Mouse (Mus musculus) midbrain, embryonic 16.5 days (tissue): ENCODE results near the gene Tab1. TPM values are rescaled to one million over a fixed set of nuclear protein-coding genes. Genes with fewer than 3 reads are reported as not detected.

Experiments
- ATAC-seq: fragments of 200-750 bp; cut with Nextera tagmentation; 2 replicates; pipeline ENCODE4 v1.8.0; 2017; ENCODE audit warnings: moderate TSS enrichment
- H3K27ac ChIP-seq: fragments of 300-500 bp; sonication (generic); 2 replicates; pipeline ENCODE4 v1.5.1; 2014; ENCODE audit warnings: mild to moderate bottlenecking, low read length, mixed read lengths
- H3K27me3 ChIP-seq: fragments of 300-500 bp; sonication (generic); 2 replicates; pipeline ENCODE4 v1.6.1; 2014; ENCODE audit warnings: low read depth, low read length, mixed read lengths; ENCODE audit not compliant: control insufficient read depth, insufficient read depth
- H3K36me3 ChIP-seq: fragments of 300-500 bp; sonication (generic); 2 replicates; pipeline ENCODE4 v1.6.1; 2014; ENCODE audit warnings: mild to moderate bottlenecking, low read length, moderate library complexity, mixed read lengths; ENCODE audit not compliant: control insufficient read depth, insufficient read depth
- H3K4me1 ChIP-seq: fragments of 300-500 bp; sonication (generic); 2 replicates; pipeline ENCODE4 v1.6.1; 2014; ENCODE audit warnings: mild to moderate bottlenecking, low read length, mixed read lengths; ENCODE audit not compliant: control insufficient read depth, insufficient read depth
- H3K4me2 ChIP-seq: fragments of 300-500 bp; sonication (generic); 2 replicates; pipeline ENCODE4 v1.6.1; 2014; ENCODE audit warnings: mild to moderate bottlenecking, low read length, mixed read lengths
- H3K4me3 ChIP-seq: fragments of 300-500 bp; sonication (generic); 2 replicates; pipeline ENCODE4 v1.5.1; 2014; ENCODE audit warnings: low read depth, mild to moderate bottlenecking, low read length, moderate library complexity, mixed read lengths
- H3K9ac ChIP-seq: fragments of 300-500 bp; sonication (generic); 2 replicates; pipeline ENCODE4 v1.6.1; 2014; ENCODE audit warnings: low read depth, low read length, mixed read lengths
- H3K9me3 ChIP-seq: fragments of 300-500 bp; sonication (generic); replicated peaks from 2 replicates; pipeline ENCODE4 v1.6.1; 2014; ENCODE audit warnings: mild to moderate bottlenecking, low read length, mixed read lengths; ENCODE audit not compliant: control insufficient read depth, poor library complexity, severe bottlenecking
- WGBS: fragments of 180-500 bp; shearing (Covaris S2); extraction: QIAGEN DNeasy Blood & Tissue Kit; methylation state at CpG from one replicate; pipeline ENCODE4 v1.1.7; 2014; 5-methylcytosine and 5-hydroxymethylcytosine counted together
- polyA plus RNA-seq: library from polyadenylated mRNA; unstranded; fragments of >200 nt; fragmentation: Nextera tagmentation; extraction: Ambion mirVana; gene quantifications from 2 replicates; pipeline ENCODE4 v1.2.1, GENCODE M21; 2015

The Tab1 gene
- 35.9 and 38.3 TPM in 2 replicates for polyA plus RNA-seq

DNA sequence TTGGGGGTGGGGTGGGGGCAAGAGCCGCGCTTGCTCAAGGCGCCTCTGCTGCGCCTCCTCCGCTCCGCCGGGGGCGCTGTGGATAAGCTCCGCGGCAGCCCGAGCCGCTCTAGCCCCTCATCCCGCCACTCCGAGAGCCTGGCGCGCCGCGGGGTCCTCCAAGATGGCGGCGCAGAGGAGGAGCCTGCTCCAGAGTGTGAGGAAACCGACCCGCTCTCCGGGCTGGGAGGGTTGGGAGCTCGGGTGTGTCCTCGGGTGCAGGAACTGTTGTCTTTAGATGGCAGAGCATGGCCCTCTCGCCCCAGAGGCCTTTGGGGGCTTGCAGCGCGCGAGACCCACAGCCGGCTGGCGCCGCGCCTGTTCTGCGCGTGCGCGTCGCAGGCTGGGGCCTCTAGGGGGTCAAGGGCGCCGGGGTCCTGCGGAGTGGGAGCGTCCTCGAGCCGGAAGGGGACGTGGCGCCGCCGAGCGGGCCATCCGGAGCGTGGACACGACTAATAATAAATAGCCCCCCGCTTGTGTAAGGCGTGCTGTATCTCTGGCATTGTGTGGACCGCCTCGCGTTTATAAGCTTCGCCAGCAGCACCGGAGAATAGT, at the start of gene Tab1:
Gene Tab1, plus strand, starts transcription at position 135 of the 594 bp plus-strand sequence.
- H3K27me3 ChIP-seq = no peaks in the 10 kb centered on the region
- H3K4me1 ChIP-seq = peaks cover 18% of the 10 kb centered on the region
- no peaks in the 10 kb centered on the region for H3K9me3 ChIP-seq
- WGBS = under 1% methylated on average over 49 of the region's 59 CpGs
- H3K4me2 ChIP-seq = peak within 1 kb of the TSS; percentile 95
- ATAC-seq = peak; percentile 96
- H3K36me3 ChIP-seq = no peaks in the 10 kb centered on the region
- peak within 1 kb of the TSS; percentile 97 for H3K27ac ChIP-seq
- H3K4me3 ChIP-seq = peak within 1 kb of the TSS; percentile 53
- H3K9ac ChIP-seq = peak within 1 kb of the TSS; percentile 82

- Histone ChIP-seq H3K9me3 (no peaks in the 10 kb centered on the region), H3K4me3 (peak overlapping the region; percentile 70), H3K27me3 (no peaks in the 10 kb centered on the region; the same call in 1 of the 2 replicates), H3K36me3 (peaks cover 19% of the 10 kb centered on the region), H3K4me2 (peak overlapping the region; percentile 78), H3K4me1 (peaks cover 21% of the 10 kb centered on the region), H3K9ac (peak overlapping the region; percentile 84), H3K27ac (peak overlapping the region; percentile 93)
- ATAC-seq = peak; percentile 95
- under 1% methylated on average over 30 of the region's 30 CpGs for WGBS
These were observed 49.6 kb upstream of the Tab1 start for GRCm38 (mm10) chr15:80083276-80083731.

- Histone ChIP-seq H3K4me2 (peak overlapping the region; percentile 78), H3K4me1 (peaks cover 21% of the 10 kb centered on the region), H3K27ac (peak overlapping the region; percentile 93), H3K9ac (peak overlapping the region; percentile 70), H3K27me3 (no peaks in the 10 kb centered on the region; the same call in 1 of the 2 replicates), H3K36me3 (peaks cover 17% of the 10 kb centered on the region), H3K4me3 (peak overlapping the region; percentile 70), H3K9me3 (no peaks in the 10 kb centered on the region)
- 1% methylated on average over 12 of the region's 12 CpGs for WGBS
- ATAC-seq = no peak; the same call in 1 of the 2 replicates
These were observed 49.2 kb upstream of the Tab1 start for GRCm38 (mm10) chr15:80083740-80084139.

- WGBS = 87% methylated on average over 9 of the region's 9 CpGs
- Histone ChIP-seq H3K4me2 (no peak overlapping the region), H3K27me3 (no peaks in the 10 kb centered on the region; the same call in 1 of the 2 replicates), H3K9ac (no peak overlapping the region), H3K4me1 (peaks cover 8% of the 10 kb centered on the region), H3K9me3 (no peaks in the 10 kb centered on the region), H3K4me3 (no peak overlapping the region), H3K27ac (no peak overlapping the region), H3K36me3 (no peaks in the 10 kb centered on the region)
- ATAC-seq = no peak
These were observed 45.4 kb upstream of the Tab1 start for GRCm38 (mm10) chr15:80087406-80088012.

- H3K9me3 ChIP-seq = no peaks in the 10 kb centered on the region
- no peaks in the 10 kb centered on the region for H3K36me3 ChIP-seq
- peaks cover 14% of the 10 kb centered on the region for H3K4me1 ChIP-seq
- 36% methylated on average over 4 of the region's 4 CpGs for WGBS
- H3K27ac ChIP-seq = no peak overlapping the region
- no peak overlapping the region for H3K4me2 ChIP-seq
- no peak overlapping the region for H3K4me3 ChIP-seq
- no peak for ATAC-seq
- no peak overlapping the region for H3K9ac ChIP-seq
- H3K27me3 ChIP-seq = no peaks in the 10 kb centered on the region; the same call in 1 of the 2 replicates
These were observed 44.3 kb upstream of the Tab1 start for GRCm38 (mm10) chr15:80088637-80089036.

GRCm38 (mm10) chr15:80090155-80090554, 42.8 kb upstream of the Tab1 start:
- no peak for ATAC-seq
- Histone ChIP-seq H3K27ac (no peak overlapping the region), H3K27me3 (no peaks in the 10 kb centered on the region; the same call in 1 of the 2 replicates), H3K4me3 (no peak overlapping the region), H3K4me1 (peaks cover 12% of the 10 kb centered on the region), H3K36me3 (no peaks in the 10 kb centered on the region), H3K9me3 (no peaks in the 10 kb centered on the region), H3K9ac (no peak overlapping the region), H3K4me2 (no peak overlapping the region; the same call in 1 of the 2 replicates)
- 75% methylated on average over 11 of the region's 11 CpGs for WGBS

GRCm38 (mm10) chr15:80090741-80091120, 42.2 kb upstream of the Tab1 start:
- peak; percentile 56 for ATAC-seq
- peak overlapping the region; percentile 88 for H3K4me3 ChIP-seq
- H3K9me3 ChIP-seq = no peaks in the 10 kb centered on the region
- H3K4me1 ChIP-seq = peaks cover 12% of the 10 kb centered on the region
- H3K27ac ChIP-seq = peak overlapping the region; percentile 17
- 1% methylated on average over 17 of the region's 17 CpGs for WGBS
- no peaks in the 10 kb centered on the region; the same call in 1 of the 2 replicates for H3K27me3 ChIP-seq
- peak overlapping the region; percentile 96 for H3K9ac ChIP-seq
- H3K36me3 ChIP-seq = no peaks in the 10 kb centered on the region
- peak overlapping the region; percentile 97 for H3K4me2 ChIP-seq

GRCm38 (mm10) chr15:80091121-80091955, 41.6 kb upstream of the Tab1 start, which contains the start of the genes Syngr1 and Rpl3:
Gene Syngr1, plus strand, starts transcription at chr15:80091334.
Gene Rpl3, minus strand, starts transcription at chr15:80091868.
- Histone ChIP-seq H3K9me3 (no peaks in the 10 kb centered on the region), H3K27ac (peak within 1 kb of the TSS; percentile 74), H3K27me3 (no peaks in the 10 kb centered on the region; the same call in 1 of the 2 replicates), H3K4me2 (peak within 1 kb of the TSS; percentile 97), H3K4me1 (peaks cover 14% of the 10 kb centered on the region), H3K36me3 (no peaks in the 10 kb centered on the region), H3K9ac (peak within 1 kb of the TSS; percentile 96), H3K4me3 (peak within 1 kb of the TSS; percentile 88)
- ATAC-seq = peak; percentile 75
- under 1% methylated on average over 83 of the region's 86 CpGs for WGBS
